Mouse (Mus musculus): ENCODE measurements around the gene Slc12a9. TPM values are rescaled to one million over a fixed set of nuclear protein-coding genes. Genes with fewer than 3 reads are reported as not detected.
A peak's percentile ranks its signal among the peaks of the same experiment; 100 is the strongest.
"Not testable (repeated sequence)": the region's sequence is repeated elsewhere in the genome, so short reads cannot be mapped to it uniquely, and the experiment has no call there.

The Slc12a9 gene
- polyA plus RNA-seq, 1 experiment from 2014 or later, result 6.2 TPM

- peak overlapping the region; percentile 95 for H3K4me2 ChIP-seq (ENCODE audit: low read length)
- H3K9me3 ChIP-seq (replicated peaks; ENCODE audit: control insufficient read depth, low read length), result no peaks in the 10 kb centered on the region
- H3K9ac ChIP-seq (ENCODE audit: low read length), result peak overlapping the region; percentile 43
- H3K4me3 ChIP-seq (ENCODE audit: low read depth, low read length), result peak overlapping the region; percentile 44
- ATAC-seq (no peak), DNase-seq (ENCODE audit: low spot score) (peak; percentile 65)
- no peaks in the 10 kb centered on the region for H3K36me3 ChIP-seq (ENCODE audit: control insufficient read depth, insufficient read depth, low read length)
- WGBS, result 3% methylated on average over 25 of the region's 25 CpGs
- no peak overlapping the region for H3K27ac ChIP-seq (ENCODE audit: low read depth, low read length)
- peaks cover 26% of the 10 kb centered on the region; the same call in 1 of the 2 replicates for H3K27me3 ChIP-seq (replicated peaks; ENCODE audit: control insufficient read depth, insufficient read depth, low read length)
- H3K4me1 ChIP-seq (ENCODE audit: control insufficient read depth, insufficient read depth, low read length), result peaks cover 13% of the 10 kb centered on the region; the same call in 1 of the 2 replicates
Measured at GRCm38 (mm10) chr5:137288999-137289470, 44.4 kb downstream of the Slc12a9 start.

- Histone ChIP-seq H3K36me3 (ENCODE audit: control insufficient read depth, insufficient read depth, low read length) (no peaks in the 10 kb centered on the region), H3K27ac (ENCODE audit: low read depth, low read length) (no peak overlapping the region), H3K4me2 (ENCODE audit: low read length) (peak overlapping the region; percentile 95), H3K9me3 (replicated peaks; ENCODE audit: control insufficient read depth, low read length) (no peaks in the 10 kb centered on the region), H3K4me1 (ENCODE audit: control insufficient read depth, insufficient read depth, low read length) (peaks cover 12% of the 10 kb centered on the region; the same call in 1 of the 2 replicates), H3K4me3 (ENCODE audit: low read depth, low read length) (peak overlapping the region; percentile 44), H3K27me3 (replicated peaks; ENCODE audit: control insufficient read depth, insufficient read depth, low read length) (peaks cover 26% of the 10 kb centered on the region; the same call in 1 of the 2 replicates), H3K9ac (ENCODE audit: low read length) (peak overlapping the region; percentile 68)
- ATAC-seq (no peak; the same call in 1 of the 2 replicates), DNase-seq (ENCODE audit: low spot score) (peak; percentile 35)
- under 1% methylated on average over 45 of the region's 65 CpGs for WGBS
Measured at GRCm38 (mm10) chr5:137287953-137288743, 45.2 kb downstream of the Slc12a9 start.

GRCm38 (mm10) chr5:137287032-137287952, 46.1 kb downstream of the Slc12a9 start, which contains the start of gene Ache:
Gene Ache, plus strand, starts transcription at chr5:137287519.
- H3K4me1 ChIP-seq (ENCODE audit: control insufficient read depth, insufficient read depth, low read length), result peaks cover 10% of the 10 kb centered on the region; the same call in 1 of the 2 replicates
- DNase-seq (ENCODE audit: low spot score) (peak; percentile 67), ATAC-seq (peak; percentile 61)
- H3K36me3 ChIP-seq (ENCODE audit: control insufficient read depth, insufficient read depth, low read length), result no peaks in the 10 kb centered on the region
- H3K4me2 ChIP-seq (ENCODE audit: low read length), result peak within 1 kb of the TSS; percentile 95
- no peaks in the 10 kb centered on the region for H3K9me3 ChIP-seq (replicated peaks; ENCODE audit: control insufficient read depth, low read length)
- peak within 1 kb of the TSS; percentile 44 for H3K4me3 ChIP-seq (ENCODE audit: low read depth, low read length)
- H3K9ac ChIP-seq (ENCODE audit: low read length), result peak within 1 kb of the TSS; percentile 68
- 1% methylated on average over 38 of the region's 40 CpGs for WGBS
- H3K27me3 ChIP-seq (replicated peaks; ENCODE audit: control insufficient read depth, insufficient read depth, low read length), result peaks cover 26% of the 10 kb centered on the region; the same call in 1 of the 2 replicates
- H3K27ac ChIP-seq (ENCODE audit: low read depth, low read length), result no peak within 1 kb of the TSS

GRCm38 (mm10) chr5:137286655-137287031, 46.8 kb downstream of the Slc12a9 start:
- DNase-seq (ENCODE audit: low spot score), result peak; percentile 91
- Histone ChIP-seq H3K4me3 (ENCODE audit: low read depth, low read length) (peak overlapping the region; percentile 44), H3K4me2 (ENCODE audit: low read length) (peak overlapping the region; percentile 95), H3K9ac (ENCODE audit: low read length) (peak overlapping the region; percentile 68), H3K27ac (ENCODE audit: low read depth, low read length) (no peak overlapping the region), H3K27me3 (replicated peaks; ENCODE audit: control insufficient read depth, insufficient read depth, low read length) (peaks cover 26% of the 10 kb centered on the region; the same call in 1 of the 2 replicates), H3K9me3 (replicated peaks; ENCODE audit: control insufficient read depth, low read length) (no peaks in the 10 kb centered on the region), H3K4me1 (ENCODE audit: control insufficient read depth, insufficient read depth, low read length) (peaks cover 10% of the 10 kb centered on the region; the same call in 1 of the 2 replicates), H3K36me3 (ENCODE audit: control insufficient read depth, insufficient read depth, low read length) (no peaks in the 10 kb centered on the region)
- ATAC-seq, result peak; percentile 83
- WGBS, result 1% methylated on average over 14 of the region's 16 CpGs

- H3K4me2 ChIP-seq (ENCODE audit: low read length), result no peak overlapping the region; the same call in 1 of the 2 replicates
- DNase-seq (ENCODE audit: low spot score), result no peak
- 67% methylated on average over 7 of the region's 7 CpGs for WGBS
- H3K27me3 ChIP-seq (replicated peaks; ENCODE audit: control insufficient read depth, insufficient read depth, low read length), result peaks cover 26% of the 10 kb centered on the region; the same call in 1 of the 2 replicates
- no peak overlapping the region for H3K27ac ChIP-seq (ENCODE audit: low read depth, low read length)
- H3K4me1 ChIP-seq (ENCODE audit: control insufficient read depth, insufficient read depth, low read length), result peaks cover 10% of the 10 kb centered on the region; the same call in 1 of the 2 replicates
- no peaks in the 10 kb centered on the region for H3K9me3 ChIP-seq (replicated peaks; ENCODE audit: control insufficient read depth, low read length)
- ATAC-seq, result no peak
- no peak overlapping the region for H3K9ac ChIP-seq (ENCODE audit: low read length)
- H3K4me3 ChIP-seq (ENCODE audit: low read depth, low read length), result no peak overlapping the region
- H3K36me3 ChIP-seq (ENCODE audit: control insufficient read depth, insufficient read depth, low read length), result no peaks in the 10 kb centered on the region
Measured at GRCm38 (mm10) chr5:137285986-137286385, 47.4 kb downstream of the Slc12a9 start.

- ATAC-seq, result no peak
- Histone ChIP-seq H3K4me1 (ENCODE audit: control insufficient read depth, insufficient read depth, low read length) (peaks cover 10% of the 10 kb centered on the region; the same call in 1 of the 2 replicates), H3K4me2 (ENCODE audit: low read length) (no peak overlapping the region), H3K36me3 (ENCODE audit: control insufficient read depth, insufficient read depth, low read length) (no peaks in the 10 kb centered on the region), H3K27ac (ENCODE audit: low read depth, low read length) (no peak overlapping the region), H3K9me3 (replicated peaks; ENCODE audit: control insufficient read depth, low read length) (no peaks in the 10 kb centered on the region), H3K27me3 (replicated peaks; ENCODE audit: control insufficient read depth, insufficient read depth, low read length) (peaks cover 25% of the 10 kb centered on the region; the same call in 1 of the 2 replicates), H3K4me3 (ENCODE audit: low read depth, low read length) (no peak overlapping the region), H3K9ac (ENCODE audit: low read length) (no peak overlapping the region)
- 67% methylated on average over 5 of the region's 5 CpGs for WGBS
- DNase-seq (ENCODE audit: low spot score), result no peak
Measured at GRCm38 (mm10) chr5:137285045-137285444, 48.4 kb downstream of the Slc12a9 start.

- peaks cover 20% of the 10 kb centered on the region; the same call in 1 of the 2 replicates for H3K27me3 ChIP-seq (replicated peaks; ENCODE audit: control insufficient read depth, insufficient read depth, low read length)
- not testable (repeated sequence) for H3K36me3 ChIP-seq (ENCODE audit: control insufficient read depth, insufficient read depth, low read length); H3K9ac ChIP-seq (ENCODE audit: low read length); ATAC-seq; H3K4me3 ChIP-seq (ENCODE audit: low read depth, low read length); H3K4me2 ChIP-seq (ENCODE audit: low read length); H3K27ac ChIP-seq (ENCODE audit: low read depth, low read length); H3K4me1 ChIP-seq (ENCODE audit: control insufficient read depth, insufficient read depth, low read length); H3K9me3 ChIP-seq (replicated peaks; ENCODE audit: control insufficient read depth, low read length); DNase-seq (ENCODE audit: low spot score)
- 90% methylated on average over 5 of the region's 6 CpGs for WGBS
Measured at GRCm38 (mm10) chr5:137284411-137284810, 49.0 kb downstream of the Slc12a9 start.

Data from forebrain, embryonic 14.5 days (tissue).